Comparison of ENCODE assay signal across 18 mouse cellular contexts in genomic region chr16:63719235-63719634, GRCm38 (mm10).
DNase-seq lines count a peak whose midpoint lies in the region; ATAC-seq and TF ChIP-seq lines count a peak whose summit lies in the region.
"Had no signal": no experiment of that assay in that cellular context is flagged by ENCODE, and none has a peak within 500 bp of the region (broad histone marks: within the 10 kb centered on the region; RNA-seq: fewer than 3 reads in every experiment).

No protein-coding gene starts in this region.

- no peaks in the 10 kb centered on the region for H3K27me3 ChIP-seq in forebrain, embryonic 13.5 days
- H3K27me3 ChIP-seq in forebrain, postnatal 0 days (ENCODE audit: insufficient read depth, low read length): no peaks in the 10 kb centered on the region
- H3K27me3 ChIP-seq in hindbrain, embryonic 11.5 days (ENCODE audit: control insufficient read depth, insufficient read depth, low read length): no peaks in the 10 kb centered on the region
- H3K27me3 ChIP-seq in hindbrain, embryonic 13.5 days: no peaks in the 10 kb centered on the region
- H3K27me3 ChIP-seq in forebrain, embryonic 15.5 days: no peaks in the 10 kb centered on the region
- H3K27me3 ChIP-seq: embryonic facial prominence, embryonic 12.5 days had no signal

- no peak for TF ChIP-seq CTCF in forebrain, postnatal 0 days (IDR thresholded peaks at IDR 0.05; ENCODE audit: low read depth)
- no peak for TF ChIP-seq CTCF in brain, embryonic 14.5 days (IDR thresholded peaks at IDR 0.05; ENCODE audit: borderline replicate concordance, extremely low read depth, insufficient read depth, insufficient read length)

- ATAC-seq in forebrain, embryonic 13.5 days: peak; percentile 62
- no peak for ATAC-seq in forebrain, postnatal 0 days
- peak; percentile 65; the same call in 1 of the 2 replicates for ATAC-seq in hindbrain, embryonic 11.5 days (ENCODE audit: low FRiP score)
- ATAC-seq in hindbrain, embryonic 13.5 days (ENCODE audit: low FRiP score): no peak
- ATAC-seq in forebrain, embryonic 15.5 days (replicated peaks): peak; percentile 63; the same call in 1 of the 2 replicates
- ATAC-seq in megakaryocyte, adult 5-6 weeks (ENCODE audit: poor library complexity, severe bottlenecking): no peak

- 51% methylated on average over 1 of the region's 1 CpGs for WGBS in forebrain, embryonic 13.5 days
- WGBS in forebrain, postnatal 0 days: 39% methylated on average over 1 of the region's 1 CpGs
- WGBS in hindbrain, embryonic 11.5 days: 57% methylated on average over 1 of the region's 1 CpGs
- 32% methylated on average over 1 of the region's 1 CpGs for WGBS in hindbrain, embryonic 13.5 days
- 25% methylated on average over 1 of the region's 1 CpGs for WGBS in forebrain, embryonic 15.5 days

- TF ChIP-seq POLR2A in brain, embryonic 14.5 days (IDR thresholded peaks at IDR 0.05; ENCODE audit: borderline replicate concordance, extremely low read depth, insufficient read depth, insufficient read length, poor library complexity, severe bottlenecking): no peak

- no peak overlapping the region for H3K9ac ChIP-seq in forebrain, embryonic 13.5 days
- no peak overlapping the region for H3K9ac ChIP-seq in forebrain, postnatal 0 days
- H3K9ac ChIP-seq in hindbrain, embryonic 11.5 days (ENCODE audit: low read depth, low read length): no peak overlapping the region
- H3K9ac ChIP-seq in hindbrain, embryonic 13.5 days: no peak overlapping the region
- no peak overlapping the region for H3K9ac ChIP-seq in forebrain, embryonic 15.5 days (replicated peaks)
- H3K9ac ChIP-seq: embryonic facial prominence, embryonic 12.5 days had no signal

- DNase-seq in forebrain, postnatal 0 days: no peak
- DNase-seq in hindbrain, embryonic 11.5 days (ENCODE audit: low spot score): no peak
- DNase-seq in brain, embryonic 14.5 days (ENCODE audit: low read depth): peak; percentile 83
- no peak for DNase-seq in heart, adult 18-20 months
- DNase-seq: adrenal gland, adult 2 months; adrenal gland, postnatal 10 days; adrenal gland, postnatal 25 days; cerebellum, adult 11-12 months; cerebellum, adult 2 months; cerebellum, adult 9-10 months; cerebellum, postnatal 10 days; cerebellum, postnatal 25 days had no signal

- no peak overlapping the region for H3K27ac ChIP-seq in forebrain, embryonic 13.5 days
- H3K27ac ChIP-seq in forebrain, postnatal 0 days (ENCODE audit: low read depth, low read length): no peak overlapping the region
- H3K27ac ChIP-seq in hindbrain, embryonic 11.5 days (ENCODE audit: low read depth, low read length): no peak overlapping the region
- no peak overlapping the region for H3K27ac ChIP-seq in hindbrain, embryonic 13.5 days
- no peak overlapping the region; the same call in 1 of the 2 replicates for H3K27ac ChIP-seq in forebrain, embryonic 15.5 days (replicated peaks)
- H3K27ac ChIP-seq: embryonic facial prominence, embryonic 10.5 days; embryonic facial prominence, embryonic 12.5 days had no signal

- H3K9me3 ChIP-seq in forebrain, embryonic 13.5 days (replicated peaks): no peaks in the 10 kb centered on the region
- no peaks in the 10 kb centered on the region for H3K9me3 ChIP-seq in forebrain, postnatal 0 days (ENCODE audit: low read length)
- no peaks in the 10 kb centered on the region for H3K9me3 ChIP-seq in hindbrain, embryonic 11.5 days (ENCODE audit: control insufficient read depth, low read length)
- no peaks in the 10 kb centered on the region for H3K9me3 ChIP-seq in hindbrain, embryonic 13.5 days
- no peaks in the 10 kb centered on the region for H3K9me3 ChIP-seq in forebrain, embryonic 15.5 days
- H3K9me3 ChIP-seq: embryonic facial prominence, embryonic 10.5 days; embryonic facial prominence, embryonic 12.5 days had no signal

- H3K4me2 ChIP-seq in forebrain, embryonic 13.5 days: no peak overlapping the region
- no peak overlapping the region for H3K4me2 ChIP-seq in forebrain, postnatal 0 days (ENCODE audit: low read depth)
- H3K4me2 ChIP-seq in hindbrain, embryonic 11.5 days (replicated peaks; ENCODE audit: low read depth, low read length): no peak overlapping the region
- no peak overlapping the region for H3K4me2 ChIP-seq in hindbrain, embryonic 13.5 days
- H3K4me2 ChIP-seq in forebrain, embryonic 15.5 days (replicated peaks): no peak overlapping the region
- H3K4me2 ChIP-seq: embryonic facial prominence, embryonic 12.5 days had no signal

- no peak overlapping the region for H3K4me3 ChIP-seq in forebrain, embryonic 13.5 days
- H3K4me3 ChIP-seq in forebrain, postnatal 0 days (ENCODE audit: low read depth, low read length): no peak overlapping the region
- H3K4me3 ChIP-seq in hindbrain, embryonic 11.5 days (ENCODE audit: low read depth, low read length): no peak overlapping the region
- no peak overlapping the region for H3K4me3 ChIP-seq in hindbrain, embryonic 13.5 days
- H3K4me3 ChIP-seq in forebrain, embryonic 15.5 days: no peak overlapping the region
- H3K4me3 ChIP-seq: embryonic facial prominence, embryonic 10.5 days; embryonic facial prominence, embryonic 12.5 days had no signal

- H3K36me3 ChIP-seq in forebrain, embryonic 13.5 days (ENCODE audit: poor library complexity, severe bottlenecking): no peaks in the 10 kb centered on the region
- H3K36me3 ChIP-seq in forebrain, postnatal 0 days (ENCODE audit: insufficient read depth): no peaks in the 10 kb centered on the region
- no peaks in the 10 kb centered on the region for H3K36me3 ChIP-seq in hindbrain, embryonic 11.5 days (ENCODE audit: control insufficient read depth, insufficient read depth, low read length)
- H3K36me3 ChIP-seq in hindbrain, embryonic 13.5 days: no peaks in the 10 kb centered on the region
- H3K36me3 ChIP-seq in forebrain, embryonic 15.5 days: no peaks in the 10 kb centered on the region
- H3K36me3 ChIP-seq: embryonic facial prominence, embryonic 10.5 days; embryonic facial prominence, embryonic 12.5 days had no signal

- H3K4me1 ChIP-seq in forebrain, embryonic 13.5 days: no peaks in the 10 kb centered on the region
- H3K4me1 ChIP-seq in forebrain, postnatal 0 days (ENCODE audit: insufficient read depth): no peaks in the 10 kb centered on the region
- no peaks in the 10 kb centered on the region for H3K4me1 ChIP-seq in hindbrain, embryonic 11.5 days (replicated peaks; ENCODE audit: control insufficient read depth, insufficient read depth, low read length)
- no peaks in the 10 kb centered on the region; the same call in 1 of the 2 replicates for H3K4me1 ChIP-seq in hindbrain, embryonic 13.5 days (replicated peaks)
- peaks cover 3% of the 10 kb centered on the region; the same call in 1 of the 2 replicates for H3K4me1 ChIP-seq in forebrain, embryonic 15.5 days
- H3K4me1 ChIP-seq: embryonic facial prominence, embryonic 10.5 days; embryonic facial prominence, embryonic 12.5 days had no signal

Comparison
In these comparisons a context has a peak if more than half of its experiments do, and no peak if none do; other contexts are left out.
1. ATAC-seq: peak in forebrain, embryonic 13.5 days (single experiment), hindbrain, embryonic 11.5 days (single experiment) and forebrain, embryonic 15.5 days (single experiment); none in forebrain, postnatal 0 days (single experiment), hindbrain, embryonic 13.5 days (single experiment) and megakaryocyte, adult 5-6 weeks (single experiment).